Mouse (Mus musculus): ENCODE data around the gene Cep104.

Gene Cep104

DNA sequence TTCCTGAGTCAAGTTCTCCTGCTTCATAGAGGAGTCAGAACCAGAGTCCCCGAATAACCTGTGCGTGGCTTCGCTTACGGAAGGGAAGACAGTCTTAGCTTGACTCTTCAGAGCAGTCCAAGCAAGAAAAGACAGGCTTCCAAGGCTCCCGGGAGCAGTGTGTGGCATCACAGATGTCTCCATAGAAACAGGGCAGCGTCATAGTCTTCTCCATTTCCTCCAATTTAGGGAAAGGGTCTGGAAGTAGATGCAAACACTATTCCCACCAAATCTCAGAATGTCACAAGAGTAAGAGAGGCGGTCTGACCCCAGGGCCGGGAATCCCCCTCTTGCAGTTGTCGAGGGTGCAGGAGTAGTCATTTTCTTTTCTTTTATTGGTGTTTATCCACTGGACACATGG is 67.6 kb downstream of the Cep104 start, which contains the start of gene Ccdc27:
TSS of gene Ccdc27 (minus strand) at position 101 of the 400 bp plus-strand sequence.
- no peak for DNase-seq (ENCODE audit: low spot score in 2 of 2)

DNA sequence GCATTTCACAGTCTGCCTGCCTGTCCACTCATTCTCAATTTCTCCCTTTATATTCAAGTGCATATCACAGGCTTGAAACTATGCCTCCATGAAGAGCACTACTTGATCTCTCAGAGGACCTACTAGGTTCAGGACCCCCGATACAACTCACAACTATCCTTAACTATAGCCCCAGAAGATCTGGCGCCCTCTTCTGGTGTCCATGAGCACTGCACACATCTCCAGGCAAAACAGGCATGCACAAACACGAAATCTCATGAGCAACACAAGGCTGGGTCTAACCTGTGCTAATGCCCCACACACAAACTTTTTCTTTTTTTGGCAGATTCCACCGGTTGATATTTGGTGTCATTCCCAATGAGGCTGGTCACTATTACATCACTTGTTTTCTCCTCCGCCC is 70.8 kb downstream of the Cep104 start:
- no peak for DNase-seq (ENCODE audit: low spot score in 2 of 2)

DNA sequence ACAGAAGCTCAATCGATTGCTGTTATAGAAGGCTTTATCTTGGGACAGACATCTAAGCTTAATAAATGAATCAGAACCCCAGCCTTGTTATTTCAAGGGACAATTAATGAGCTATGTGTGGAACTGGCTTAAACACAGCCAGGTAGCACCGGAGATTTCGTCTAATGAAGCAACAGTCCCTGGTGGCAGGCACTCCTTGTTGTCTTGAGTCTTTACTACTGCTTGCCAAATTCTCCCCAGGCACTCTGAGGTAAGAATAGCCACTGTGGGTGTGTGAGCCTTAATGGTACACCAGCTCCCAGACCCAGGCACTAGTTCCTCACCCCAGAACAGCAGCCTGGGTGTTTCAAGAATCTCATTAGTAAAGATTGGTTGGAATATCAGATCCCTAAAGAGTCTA is 76.4 kb downstream of the Cep104 start:
- peak in 1 of 2 experiments; percentile 22 for DNase-seq (ENCODE audit: low spot score in 2 of 2)

DNA sequence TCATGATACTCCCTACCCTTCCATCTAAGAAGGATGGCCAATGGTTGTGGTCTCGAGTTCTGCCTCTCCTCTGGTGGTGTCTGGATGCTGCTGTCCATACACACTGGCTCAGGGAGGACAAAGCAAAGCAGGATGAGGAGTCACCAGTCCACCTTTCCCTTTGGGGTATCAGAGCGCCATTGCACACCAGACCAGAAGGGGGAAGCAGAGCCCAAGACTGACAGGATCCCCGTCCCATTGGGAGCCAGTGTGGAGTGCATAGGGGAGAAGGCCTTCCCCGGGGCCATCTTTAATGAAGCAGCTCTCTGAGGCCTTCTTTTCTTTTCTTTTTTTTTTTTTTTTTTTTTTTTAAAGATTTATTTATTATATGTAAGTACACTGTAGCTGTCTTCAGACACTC is 78.1 kb downstream of the Cep104 start:
- DNase-seq (ENCODE audit: low spot score in 2 of 2): no peak

DNA sequence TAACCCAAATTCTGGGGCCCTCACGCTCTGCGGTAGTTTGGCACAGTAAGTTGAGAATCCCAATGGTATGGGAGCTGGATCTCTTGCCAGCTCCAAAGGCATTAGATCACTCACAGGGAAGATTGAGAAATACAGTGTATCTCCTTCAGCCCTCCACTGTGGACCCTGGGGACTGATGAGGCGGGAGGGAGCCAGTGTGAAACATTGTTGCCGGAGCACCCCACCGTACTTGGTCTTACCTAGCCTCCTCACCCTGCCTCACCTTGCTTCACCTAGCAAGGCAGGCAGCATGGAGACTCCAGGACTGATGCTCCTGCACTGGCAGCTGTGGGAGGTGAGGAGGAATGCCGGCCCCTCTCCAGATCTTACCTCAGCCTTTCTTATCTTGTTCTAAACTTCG is 80.5 kb downstream of the Cep104 start:
- no peak for DNase-seq (ENCODE audit: low spot score in 2 of 2)

DNA sequence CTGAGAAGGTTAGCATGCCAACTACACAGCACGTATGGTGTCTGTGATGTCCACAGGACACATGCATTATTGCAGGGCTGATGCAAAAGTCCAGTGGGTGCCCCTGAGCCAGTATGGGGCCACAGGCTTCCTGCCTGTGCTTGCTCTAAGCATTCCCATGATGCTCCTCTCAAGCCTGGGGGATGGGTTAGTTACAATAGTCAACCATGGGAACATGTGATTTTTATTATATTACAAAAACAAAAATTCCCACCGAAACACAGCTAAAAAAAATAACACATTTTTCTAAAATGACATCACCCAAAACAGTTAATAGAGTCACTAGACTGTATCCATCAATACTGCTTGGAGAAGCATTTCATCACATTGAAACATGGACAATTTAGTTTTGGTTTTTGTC is 81.1 kb downstream of the Cep104 start:
- DNase-seq (ENCODE audit: low spot score in 2 of 2): no peak

DNA sequence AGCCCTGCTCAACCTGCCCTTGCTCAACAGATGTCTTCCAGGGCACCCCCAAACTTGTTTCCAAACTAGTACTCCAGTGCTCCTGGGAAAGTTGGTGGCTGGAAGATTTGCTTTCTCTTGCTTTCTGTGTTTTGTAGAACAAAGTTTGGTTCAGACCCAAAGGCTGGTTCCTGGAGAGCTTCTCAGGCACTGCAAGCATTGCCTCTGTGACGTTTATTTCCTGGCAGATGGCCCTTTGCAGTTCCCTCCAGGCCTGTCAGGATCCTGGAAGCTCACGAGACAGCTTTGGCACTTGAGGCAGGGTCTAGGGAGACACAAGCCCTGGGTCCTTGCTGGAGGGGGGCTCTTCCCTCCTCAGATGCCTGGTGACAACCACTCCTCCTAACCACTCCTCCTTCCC is 81.7 kb downstream of the Cep104 start:
- no peak for DNase-seq (ENCODE audit: low spot score in 2 of 2)

DNA sequence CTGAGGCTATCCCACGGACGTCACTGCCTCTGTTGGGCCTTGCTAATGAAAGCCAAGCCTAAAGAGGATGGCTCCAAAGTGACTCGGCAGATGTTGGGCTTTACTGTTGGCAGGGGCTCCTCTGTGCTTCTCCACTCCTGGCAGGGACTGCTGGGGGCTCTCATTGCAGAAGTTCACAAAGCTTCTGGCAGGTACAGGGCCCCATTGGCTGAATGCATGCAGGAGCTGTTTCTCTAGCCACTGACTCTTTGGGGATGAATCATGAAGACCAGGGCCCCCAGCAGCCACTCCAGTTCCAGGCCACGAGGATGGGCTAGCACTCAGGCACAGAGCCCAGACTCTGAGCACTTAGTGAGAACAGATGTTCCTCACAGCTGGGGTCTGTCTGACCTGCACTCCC is 82.7 kb downstream of the Cep104 start:
- no peak for DNase-seq (ENCODE audit: low spot score in 2 of 2)
